Mouse (Mus musculus) lung, adult 2 months (tissue): ENCODE results near the gene Ppfia3.

ENCODE experiments used
- CTCF ChIP-seq: fragments of 200-500 bp; IDR thresholded peaks from 2 replicates; pipeline ENCODE4 v1.5.1; 2011; ENCODE audit warnings: mild to moderate bottlenecking, low read length, control low read depth; ENCODE audit not compliant: insufficient read depth
- POLR2A ChIP-seq: fragments of 200-500 bp; IDR thresholded peaks from 2 replicates; pipeline ENCODE4 v1.6.1; 2011; ENCODE audit warnings: low read depth, mild to moderate bottlenecking, control low read depth, low read length, borderline replicate concordance; ENCODE audit errors: extremely low read depth

GRCm38 (mm10) chr7:45338161-45338911 lies 28.5 kb downstream of the Ppfia3 start:
- TF ChIP-seq POLR2A: no peak
- TF ChIP-seq CTCF: no peak
